Mouse (Mus musculus): Measurements from ENCODE around the gene Pth1r. TPM values are rescaled to one million over a fixed set of nuclear protein-coding genes. Genes with fewer than 3 reads are reported as not detected.

Gene Pth1r
- total RNA-seq, 2 experiments from 2014 or later, result 18.0 to 37.9 TPM

DNA sequence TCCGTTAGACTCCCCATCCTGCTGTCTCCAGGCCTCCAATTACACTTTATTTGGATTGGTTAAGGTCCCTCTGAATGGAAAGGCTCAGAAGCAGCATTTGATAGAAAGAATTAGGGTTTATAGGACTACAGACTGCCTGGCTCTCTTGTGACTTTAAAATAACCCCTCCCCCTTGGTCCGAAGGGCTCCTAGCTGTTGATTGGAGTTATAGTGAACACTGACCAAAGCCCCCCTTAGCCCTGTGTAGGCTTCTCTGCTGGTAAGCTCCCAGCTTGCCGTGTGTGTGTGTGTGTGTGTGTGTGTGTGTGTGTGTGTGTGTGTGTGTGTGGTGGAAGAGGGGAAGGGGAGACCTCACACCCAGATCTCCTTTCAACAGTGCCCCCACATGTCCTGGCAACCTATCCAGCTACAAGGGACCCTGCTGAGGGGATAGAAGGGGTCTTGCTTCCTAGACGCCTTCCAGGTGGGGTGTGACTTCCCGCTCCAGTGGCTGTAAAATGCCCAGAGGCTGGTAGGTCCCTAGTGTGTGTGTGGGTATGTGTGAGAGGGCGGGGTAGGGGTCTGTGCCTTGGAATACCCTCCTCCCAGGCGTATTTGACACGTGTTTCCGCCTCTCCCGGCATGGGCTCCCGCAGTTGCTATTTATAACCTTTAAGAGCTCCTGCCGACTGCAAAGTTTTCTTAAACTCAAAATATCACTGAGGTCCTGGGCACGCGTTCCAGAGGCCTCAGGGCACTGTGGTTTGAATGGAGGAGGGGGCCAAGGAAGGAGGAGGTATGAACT, 3.7 kb upstream of the Pth1r start:
- DNase-seq (ENCODE audit: low spot score in 2 of 2), result no peak

DNA sequence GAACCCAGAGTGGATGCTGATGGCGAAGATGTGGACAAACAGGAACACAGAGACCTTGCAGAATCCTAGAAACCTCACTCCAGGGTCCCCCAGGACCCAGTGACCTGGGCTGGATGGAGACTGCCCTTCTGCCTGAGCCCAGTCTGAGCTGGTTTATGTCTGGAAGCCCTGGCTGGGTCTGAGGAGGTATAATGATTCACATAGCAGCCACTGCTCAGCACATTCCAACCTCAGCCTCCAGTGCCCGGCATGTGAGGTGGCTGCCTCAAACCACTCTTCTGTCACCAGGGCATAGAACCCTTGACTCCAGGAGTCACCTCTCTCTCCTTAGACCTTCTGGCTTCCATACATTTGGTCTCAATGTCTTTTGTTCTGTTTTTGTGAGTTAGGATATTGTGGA, 1.5 kb upstream of the Pth1r start:
- DNase-seq (ENCODE audit: low spot score in 2 of 2), result no peak

DNA sequence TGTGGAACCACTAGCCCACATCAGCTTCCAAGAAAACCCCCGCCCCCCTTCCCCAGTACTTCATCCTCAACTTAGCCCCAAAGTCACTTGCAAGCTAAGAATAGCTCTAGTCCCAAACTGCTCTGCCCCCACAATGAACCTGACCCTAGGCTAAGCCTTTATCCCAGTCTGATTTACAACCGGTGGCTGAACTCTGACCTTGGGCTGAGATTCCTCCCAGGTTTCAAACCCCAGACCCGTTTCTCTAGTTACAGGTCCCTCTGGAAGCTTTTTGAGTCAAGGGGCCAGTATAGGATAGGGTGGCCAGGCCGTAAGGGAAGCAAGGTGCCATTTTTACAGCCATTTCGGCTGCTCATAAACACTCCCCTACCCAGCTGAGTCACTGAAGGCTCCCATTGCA, 707 bp downstream of the Pth1r start:
- no peak for DNase-seq (ENCODE audit: low spot score in 2 of 2)

DNA sequence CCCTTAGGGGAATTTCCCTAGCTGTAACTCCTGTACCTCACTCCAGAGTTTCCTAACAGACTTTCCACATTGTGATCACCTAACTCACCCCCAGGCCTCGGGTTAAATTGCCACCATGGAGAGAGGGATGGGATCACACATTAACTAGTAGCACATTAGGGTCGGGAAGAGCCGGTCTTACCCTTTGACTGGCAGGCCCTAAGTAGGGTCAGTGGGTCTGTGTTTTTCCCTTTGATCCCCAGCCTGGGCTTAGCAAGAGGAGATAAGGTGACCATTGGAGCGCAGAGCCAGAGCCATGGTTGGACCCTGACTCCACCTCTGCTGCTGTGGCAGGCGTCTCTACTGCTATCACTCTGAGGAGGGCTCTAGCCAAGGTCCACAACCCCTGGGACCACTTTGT, 1.2 kb downstream of the Pth1r start:
- no peak for DNase-seq (ENCODE audit: low spot score in 2 of 2)

DNA sequence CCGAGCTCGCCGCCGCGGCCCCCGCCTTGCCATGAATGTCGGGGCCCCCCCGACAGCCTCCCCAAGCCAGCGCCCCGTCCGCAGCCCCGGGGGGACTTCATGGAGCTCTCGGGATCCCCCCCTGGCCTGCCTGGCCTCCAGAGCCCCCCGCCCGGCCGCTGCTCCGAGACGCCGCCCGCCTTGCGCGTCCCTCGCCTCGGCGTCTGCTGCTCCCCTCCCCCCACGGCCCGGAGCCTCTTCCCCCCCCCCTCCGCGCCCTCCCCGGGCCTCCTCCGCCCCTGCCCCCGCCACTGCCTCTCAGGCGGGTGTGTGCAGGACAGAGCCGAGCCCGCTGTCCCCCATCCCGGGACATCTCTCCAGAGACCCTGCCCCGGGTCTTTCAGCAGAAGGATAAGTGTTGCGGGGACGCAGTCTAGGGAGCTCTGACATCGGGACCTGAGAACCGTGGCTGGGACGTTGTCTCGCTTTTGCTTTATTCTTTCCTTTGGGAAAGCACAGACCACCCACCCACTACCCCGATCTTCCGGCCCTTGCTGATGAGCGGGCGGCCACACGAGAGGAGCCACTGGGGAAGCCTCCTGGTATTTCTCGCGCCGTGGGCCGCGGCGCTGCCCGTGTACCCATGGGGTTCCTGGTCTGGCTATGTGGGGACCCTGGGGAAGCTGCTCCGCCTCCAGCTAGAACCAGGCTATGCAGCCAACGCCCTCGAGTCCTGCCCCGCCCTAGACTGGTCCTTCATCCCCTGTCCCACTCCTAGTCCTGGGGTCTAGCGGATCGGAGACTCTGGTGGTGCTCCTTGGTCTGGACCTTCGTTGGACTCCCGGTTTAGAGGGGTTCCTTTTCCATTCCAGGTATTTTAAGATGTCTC, 3.3 kb downstream of the Pth1r start:
- DNase-seq (ENCODE audit: low spot score in 2 of 2), result no peak

DNA sequence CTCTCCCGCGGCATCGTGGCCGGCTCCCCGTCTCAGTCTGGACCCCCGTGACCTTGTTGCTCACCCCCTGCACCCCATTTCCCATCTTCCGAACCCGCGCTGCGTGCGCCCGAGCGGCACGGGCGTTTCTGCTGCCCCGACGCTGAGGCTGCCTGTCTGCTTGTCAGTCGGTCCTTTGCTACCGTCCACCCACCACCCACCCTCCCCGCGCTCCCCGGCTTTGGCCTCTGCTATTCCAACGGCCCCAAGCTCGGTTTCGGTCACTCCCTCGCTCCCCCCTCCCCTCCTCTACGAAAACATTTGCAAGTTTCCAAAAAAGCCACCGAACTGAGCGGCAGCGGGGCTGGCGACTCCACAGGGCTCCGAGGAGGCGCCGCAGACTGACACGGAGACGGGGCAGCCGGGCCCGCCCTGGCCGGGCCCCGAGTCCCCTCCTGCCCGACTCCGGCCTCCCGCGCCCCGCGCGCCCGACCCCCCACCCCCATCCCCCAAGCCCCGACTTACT, 3.9 kb downstream of the Pth1r start:
- DNase-seq (ENCODE audit: low spot score in 2 of 2), result no peak

DNA sequence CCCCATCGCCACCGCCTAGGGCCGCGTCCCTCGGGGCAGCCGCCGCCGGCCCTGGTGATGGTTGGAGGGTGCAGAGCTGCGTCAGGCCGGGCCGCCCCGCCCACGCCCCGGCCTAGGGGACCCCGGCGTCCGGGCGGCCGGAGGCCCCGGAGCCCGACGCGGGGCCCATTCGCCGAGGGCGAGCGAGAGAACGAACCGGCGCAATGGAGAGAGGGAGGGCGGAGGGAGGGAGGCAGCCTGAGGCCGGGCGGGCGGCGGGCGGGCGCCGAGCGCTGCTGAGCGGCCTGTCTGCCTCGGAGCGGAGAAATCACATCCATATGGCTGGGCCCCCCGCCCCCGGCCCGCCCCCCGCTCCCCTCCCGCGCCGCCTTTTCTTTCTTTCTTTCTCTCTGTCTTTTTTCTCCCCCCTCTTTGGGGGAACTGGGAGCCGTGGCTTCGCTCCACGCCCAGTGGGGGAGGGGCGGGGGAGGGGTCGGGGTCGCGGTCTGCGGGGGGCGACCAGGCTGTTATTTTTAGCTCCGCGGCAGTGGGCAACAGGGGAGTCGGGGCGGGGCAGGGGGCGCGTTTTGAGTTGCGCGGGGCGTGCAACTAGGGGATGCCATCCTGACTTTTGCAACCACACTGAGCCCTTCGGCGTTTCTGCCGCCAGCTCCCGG, 4.5 kb downstream of the Pth1r start:
- DNase-seq (ENCODE audit: low spot score in 2 of 2), result no peak

DNA sequence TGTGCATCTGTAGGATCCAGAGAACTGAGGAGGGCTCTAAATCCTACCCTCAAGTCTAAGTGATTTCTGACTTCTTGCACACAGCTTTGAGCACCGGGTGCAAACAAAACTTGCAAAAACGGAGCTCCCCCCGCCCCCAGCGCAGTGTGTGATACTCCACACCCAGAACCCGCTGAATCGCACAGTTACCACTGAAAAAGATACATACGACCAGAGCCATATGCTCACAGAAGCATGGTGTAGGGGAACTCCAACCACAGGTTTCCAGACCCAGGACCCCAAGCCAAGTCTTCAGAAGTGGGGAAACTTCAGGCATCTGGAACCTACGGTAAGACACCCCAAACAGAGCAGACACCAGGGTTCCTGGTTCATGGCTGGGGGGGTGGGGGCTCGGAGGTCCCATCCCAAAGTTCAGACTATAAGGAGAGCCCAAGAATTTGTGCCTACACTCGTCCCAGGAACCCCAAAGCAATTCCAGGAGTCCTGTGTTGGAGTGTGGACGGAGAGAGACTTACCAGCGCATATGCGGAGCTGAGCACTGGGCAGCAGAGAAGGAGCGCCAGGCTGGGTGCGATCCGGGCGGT, 5.1 kb downstream of the Pth1r start, which contains the start of gene Myl3:
Gene Myl3 (plus strand): TSS at position 151 of the 584 bp plus-strand sequence.
- no peak for DNase-seq (ENCODE audit: low spot score in 2 of 2)

DNA sequence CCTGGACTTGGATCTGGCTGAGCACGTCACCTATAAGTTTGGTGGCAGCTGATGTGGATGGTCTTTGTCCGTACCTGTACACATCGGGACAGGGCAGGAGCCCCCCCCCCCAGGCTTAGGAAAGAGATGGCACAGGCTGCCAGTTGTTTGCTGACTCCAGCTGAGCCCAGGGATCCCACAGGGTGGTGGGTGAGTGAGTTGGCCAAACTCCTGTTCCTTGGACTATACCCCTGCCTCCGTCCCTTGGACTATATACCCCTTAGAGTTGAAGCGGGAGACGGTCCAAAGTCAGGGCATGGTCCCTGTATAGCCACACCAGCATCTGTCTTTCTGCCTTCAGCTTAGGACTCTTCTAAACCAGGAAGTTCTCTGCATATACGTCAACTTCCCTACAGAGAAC, 7.0 kb downstream of the Pth1r start:
- DNase-seq (ENCODE audit: low spot score in 2 of 2), result no peak

DNA sequence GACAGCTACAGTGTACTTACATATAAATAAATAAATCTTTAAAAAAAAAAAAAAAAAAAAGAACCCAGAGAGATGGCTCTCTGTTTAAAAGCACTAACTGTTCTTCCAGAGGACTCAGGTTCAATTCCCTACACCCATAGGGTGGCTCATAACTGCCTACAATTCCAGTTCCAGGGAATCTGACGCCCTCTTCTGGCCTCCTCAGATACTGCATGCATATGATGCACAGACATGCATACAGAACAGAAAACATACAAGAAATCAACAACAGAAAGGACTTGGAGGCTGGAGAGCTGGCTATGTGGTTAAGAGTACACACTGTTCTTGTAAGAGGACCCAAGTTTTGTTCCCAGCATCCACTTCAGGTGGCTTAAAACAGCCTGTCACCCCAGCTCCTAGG, 8.9 kb downstream of the Pth1r start:
- DNase-seq (ENCODE audit: low spot score in 2 of 2), result no peak

DNA sequence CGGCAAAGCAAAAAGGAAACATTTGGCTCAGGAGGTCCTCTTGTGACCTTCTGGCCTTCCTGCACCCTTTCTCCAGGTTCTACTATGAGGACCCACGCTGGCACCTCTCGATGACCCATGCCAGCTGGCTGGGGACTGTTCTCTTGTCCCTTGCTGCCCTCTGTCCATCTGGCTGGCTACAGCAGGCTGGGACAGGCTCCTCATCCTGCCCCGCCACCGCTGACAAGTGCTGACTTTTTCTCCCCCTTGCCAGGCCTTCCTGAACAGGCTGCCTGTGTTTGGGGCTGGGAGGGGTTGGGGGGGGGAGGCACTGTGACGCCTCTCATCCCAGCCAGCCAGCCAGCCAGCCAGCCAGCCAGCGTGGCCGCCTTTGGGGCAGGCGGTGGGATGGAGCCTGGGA, 10.6 kb downstream of the Pth1r start:
- DNase-seq (ENCODE audit: low spot score in 2 of 2), result no peak

DNA sequence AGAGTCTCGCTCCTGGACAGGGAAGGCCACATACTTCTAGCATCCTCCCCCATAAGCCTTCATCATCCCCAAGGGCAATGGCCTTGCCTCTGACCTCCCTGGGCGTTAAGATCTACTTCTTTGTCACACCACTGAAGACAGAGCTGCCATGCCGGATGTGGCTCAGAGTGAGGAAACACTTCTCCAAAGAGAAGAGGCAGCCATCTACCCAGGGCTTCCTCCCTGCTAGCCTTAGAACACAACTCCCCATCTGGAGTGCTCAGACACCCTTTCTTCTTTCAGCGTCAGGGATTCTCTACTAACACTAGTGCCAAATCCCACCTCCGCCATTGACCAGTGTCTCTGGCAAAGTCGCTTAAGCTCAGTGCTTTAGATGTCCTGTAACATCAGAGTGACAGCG, 12.8 kb downstream of the Pth1r start:
- DNase-seq (ENCODE audit: low spot score in 2 of 2), result no peak

DNA sequence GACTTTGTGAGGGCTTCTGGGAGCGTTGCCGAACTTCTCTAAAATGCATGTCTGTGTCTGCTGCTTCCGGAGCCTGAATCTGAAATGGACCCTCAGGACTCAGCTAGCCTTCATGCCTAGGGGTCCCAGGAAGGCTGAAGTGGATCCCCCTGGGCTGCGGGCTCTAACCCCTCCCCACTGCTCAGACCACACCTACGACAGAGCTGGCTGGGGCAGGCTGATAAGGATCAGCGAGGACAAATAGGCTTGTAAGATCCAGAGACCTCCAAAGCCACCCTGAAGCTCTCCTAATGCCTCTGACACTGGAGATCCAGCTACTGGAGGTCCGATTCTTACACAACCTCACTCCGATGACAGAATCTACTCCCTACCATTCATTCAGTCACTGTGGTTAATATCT, 13.8 kb downstream of the Pth1r start:
- DNase-seq (ENCODE audit: low spot score in 2 of 2), result no peak

DNA sequence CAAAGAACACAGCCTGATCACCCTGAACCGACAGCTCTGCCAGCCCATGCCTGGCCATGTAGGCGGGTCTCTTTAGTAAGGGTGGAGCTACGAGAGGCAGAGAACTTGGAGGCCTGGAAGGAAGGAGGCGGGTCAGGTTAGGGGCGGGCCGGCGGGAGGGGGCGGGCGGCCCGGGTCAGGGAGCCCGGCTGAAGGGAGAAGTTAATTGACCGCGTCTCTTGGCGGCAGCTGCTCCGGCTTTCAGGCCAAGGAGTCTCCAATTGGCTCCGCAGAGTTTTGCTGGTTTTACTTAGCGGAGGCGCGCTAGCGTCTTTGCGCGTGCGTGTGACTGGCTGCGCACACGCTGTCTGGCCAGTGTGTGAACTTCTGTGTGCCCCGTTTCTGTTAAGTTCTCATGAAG, 14.3 kb downstream of the Pth1r start:
- peak; percentile 37 to 41 for DNase-seq (ENCODE audit: low spot score in 2 of 2)

DNA sequence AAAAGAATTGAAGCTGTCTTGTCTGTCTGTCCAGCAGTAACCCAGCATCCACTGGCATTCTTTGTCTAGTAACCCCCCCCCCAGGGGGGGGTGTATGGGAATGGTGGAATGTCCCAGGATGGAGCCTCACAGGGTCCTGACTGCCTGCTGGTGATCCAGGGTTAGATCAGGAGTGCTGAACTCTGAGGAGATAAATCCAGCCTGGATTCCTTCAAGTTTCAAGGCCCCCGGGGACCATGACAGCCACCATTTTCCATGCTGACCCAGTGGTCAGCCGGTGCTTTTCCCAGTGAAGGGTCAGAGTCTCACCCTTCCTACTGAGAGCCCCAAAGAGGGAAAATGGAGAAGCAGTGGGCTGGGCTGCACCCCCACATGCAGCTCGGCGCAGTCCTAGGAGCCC, 15.1 kb downstream of the Pth1r start:
- DNase-seq (ENCODE audit: low spot score in 2 of 2), result no peak

DNA sequence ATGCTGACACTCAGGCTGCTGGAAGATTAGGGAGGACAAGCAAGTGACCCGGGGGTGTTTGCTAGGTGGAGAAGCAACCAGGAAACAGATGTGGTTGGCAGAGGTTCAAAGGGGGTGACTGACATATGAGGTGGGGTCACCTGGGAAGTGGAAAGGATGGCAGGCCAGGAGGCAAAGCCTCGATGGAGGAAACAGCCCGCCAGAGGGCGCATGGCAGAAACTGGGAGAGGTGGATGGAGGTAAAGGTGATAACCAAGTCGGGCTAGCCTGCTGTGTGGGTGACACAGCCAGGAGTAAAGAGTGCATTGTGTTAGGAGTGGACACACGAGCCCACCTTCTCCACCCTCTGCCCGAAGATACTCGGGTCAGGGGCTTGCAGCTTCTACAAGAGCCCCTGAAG, 17.1 kb downstream of the Pth1r start:
- DNase-seq (ENCODE audit: low spot score in 2 of 2), result no peak

DNA sequence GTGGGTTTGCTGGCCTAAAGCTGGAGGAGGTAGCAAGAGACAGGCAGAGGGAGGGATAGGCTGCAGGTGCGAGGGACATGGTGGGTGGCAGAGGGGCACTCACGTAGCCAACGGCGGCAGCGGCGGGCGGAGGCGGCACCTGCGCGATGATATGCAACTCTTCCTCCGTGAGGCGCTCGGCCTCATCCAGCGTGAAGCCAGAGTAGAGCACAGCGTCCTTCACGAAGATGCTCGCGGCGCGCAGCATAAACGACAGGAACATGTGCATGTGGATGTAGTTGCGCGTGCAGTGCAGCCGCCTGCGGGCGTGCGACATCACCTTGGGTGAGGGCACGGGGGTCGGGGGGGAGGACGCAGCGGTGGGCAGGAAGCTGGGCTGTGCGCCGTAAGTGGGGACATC, 20.1 kb downstream of the Pth1r start:
- DNase-seq (ENCODE audit: low spot score in 2 of 2), result no peak

DNA sequence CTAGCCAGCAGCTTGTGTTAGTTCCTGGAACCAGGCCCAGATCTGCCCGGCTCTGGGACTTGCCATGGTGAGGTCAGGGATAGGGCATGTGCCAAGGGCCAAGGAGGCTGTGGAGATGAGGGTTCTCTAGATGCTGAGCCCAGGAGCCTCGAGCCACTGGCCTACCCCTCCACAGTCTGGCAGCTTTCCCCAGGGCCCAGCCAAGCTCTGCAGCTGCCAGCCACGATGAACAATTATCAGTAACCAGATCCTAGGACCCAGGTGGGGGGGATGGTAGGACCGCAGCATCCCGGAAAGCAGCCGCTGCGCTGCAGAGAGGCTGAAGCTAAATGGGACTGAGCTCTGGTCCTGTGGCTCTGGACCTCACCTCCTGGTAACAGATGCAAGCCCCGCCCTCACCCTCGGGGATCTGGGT, 21.2 kb downstream of the Pth1r start:
- DNase-seq (ENCODE audit: low spot score in 2 of 2), result no peak

DNA sequence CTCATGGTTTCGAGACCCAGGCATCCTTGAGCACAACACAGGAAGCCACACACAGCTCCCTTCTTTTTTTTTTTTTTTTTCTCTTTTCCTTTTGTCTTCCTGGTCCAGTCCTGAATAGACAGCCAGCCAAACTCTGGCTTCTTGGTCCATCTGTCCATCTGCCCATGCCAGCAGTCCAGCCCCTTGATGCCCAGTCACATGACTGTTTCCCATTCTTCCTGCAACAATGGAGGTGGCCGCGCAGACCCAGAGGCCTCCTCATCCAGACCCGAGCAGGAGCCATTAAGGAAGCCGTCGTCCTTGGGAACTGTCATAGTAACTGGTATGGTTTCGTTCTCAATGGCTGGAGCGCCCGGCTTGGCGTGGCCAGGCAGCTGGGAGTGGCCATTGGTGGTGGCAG, 24.9 kb downstream of the Pth1r start:
- no peak for DNase-seq (ENCODE audit: low spot score in 2 of 2)

DNA sequence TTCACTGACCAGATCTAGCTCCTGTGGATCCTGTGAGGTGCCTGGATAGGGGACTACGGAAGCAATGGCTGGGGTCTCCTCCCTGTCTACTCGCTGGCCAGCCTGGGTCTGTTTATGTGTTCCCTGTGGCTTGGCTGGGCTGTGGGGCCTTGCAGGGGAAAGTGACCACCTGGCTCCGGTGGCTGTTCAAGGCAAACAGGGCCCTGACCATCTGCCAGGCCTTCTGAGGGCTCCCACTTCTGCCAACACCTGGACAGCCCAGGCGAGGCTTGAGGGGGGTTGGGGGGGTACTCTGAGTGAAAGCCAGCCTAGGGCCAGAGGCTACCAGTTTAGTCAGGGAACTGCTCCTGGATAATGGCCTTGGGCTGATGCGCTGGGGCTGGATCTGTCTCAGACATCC, 27.0 kb downstream of the Pth1r start:
- no peak for DNase-seq (ENCODE audit: low spot score in 2 of 2)

DNA sequence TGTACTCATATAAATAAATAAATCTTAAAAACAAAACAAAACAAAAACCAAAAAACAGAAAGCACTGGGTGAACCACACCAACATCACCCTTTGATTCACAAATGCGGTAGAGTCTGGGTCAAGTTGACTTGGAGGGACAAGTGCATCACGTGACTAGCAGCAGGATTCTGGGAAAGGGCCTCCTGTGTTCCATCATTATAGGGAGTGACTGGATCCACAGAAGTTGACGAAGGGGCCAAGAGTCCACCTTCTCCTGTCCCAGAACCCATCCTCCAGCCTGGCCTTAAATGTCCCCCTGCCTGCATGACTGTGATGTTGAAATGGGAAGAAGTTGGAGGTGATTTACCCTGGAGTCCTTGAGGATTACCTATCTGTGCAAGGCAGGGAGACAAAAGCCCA, 28.1 kb downstream of the Pth1r start:
- DNase-seq (ENCODE audit: low spot score in 2 of 2), result no peak
